Mouse (Mus musculus): ENCODE measurements around the gene Ddx52. TPM values are rescaled to one million over a fixed set of nuclear protein-coding genes. Genes with fewer than 3 reads are reported as not detected.

The Ddx52 gene
- polyA plus RNA-seq, 1 experiment from 2014 or later: 46.8 TPM

GRCm38 (mm10) chr11:83977810-83978209, 35.9 kb downstream of the Ddx52 start:
- Histone ChIP-seq H3K27ac (ENCODE audit: low read depth, low read length) (no peak overlapping the region), H3K36me3 (ENCODE audit: control insufficient read depth, insufficient read depth, low read length) (peaks cover 7% of the 10 kb centered on the region), H3K9me3 (ENCODE audit: control insufficient read depth, low read length) (no peaks in the 10 kb centered on the region), H3K27me3 (ENCODE audit: control insufficient read depth, insufficient read depth, low read length) (no peaks in the 10 kb centered on the region), H3K4me3 (ENCODE audit: low read depth, low read length) (no peak overlapping the region), H3K4me1 (replicated peaks; ENCODE audit: control insufficient read depth, insufficient read depth, low read length) (no peaks in the 10 kb centered on the region), H3K9ac (ENCODE audit: low read depth, low read length) (no peak overlapping the region), H3K4me2 (replicated peaks; ENCODE audit: low read depth, low read length) (no peak overlapping the region)
- DNase-seq (ENCODE audit: low spot score) (no peak), ATAC-seq (ENCODE audit: low FRiP score) (no peak)
- 90% methylated on average over 2 of the region's 2 CpGs for WGBS

DNA sequence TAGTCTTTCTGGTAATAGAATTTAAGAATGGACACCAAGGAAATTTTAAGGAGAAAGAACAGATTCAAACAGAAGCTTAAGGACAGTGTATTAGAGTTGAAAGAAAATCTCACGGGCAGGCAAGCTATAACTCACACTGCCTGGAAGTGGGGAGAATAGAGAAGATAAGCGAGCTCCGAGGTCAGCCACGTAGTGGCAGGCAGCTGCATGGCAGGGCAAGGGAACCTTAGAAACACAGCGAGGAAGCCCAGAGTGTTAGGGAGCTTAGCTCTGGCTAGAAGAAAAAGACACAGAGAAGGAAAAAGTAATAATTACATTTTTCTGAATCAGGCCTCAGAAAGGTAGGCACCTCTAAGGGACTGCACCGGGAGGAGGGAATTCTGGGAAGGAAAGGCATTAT, 38.1 kb downstream of the Ddx52 start:
- DNase-seq (ENCODE audit: low spot score) (no peak), ATAC-seq (ENCODE audit: low FRiP score) (no peak)
- Histone ChIP-seq H3K9ac (ENCODE audit: low read depth, low read length) (no peak overlapping the region), H3K36me3 (ENCODE audit: control insufficient read depth, insufficient read depth, low read length) (peaks cover 10% of the 10 kb centered on the region), H3K27ac (ENCODE audit: low read depth, low read length) (no peak overlapping the region), H3K27me3 (ENCODE audit: control insufficient read depth, insufficient read depth, low read length) (no peaks in the 10 kb centered on the region), H3K4me3 (ENCODE audit: low read depth, low read length) (no peak overlapping the region), H3K4me2 (replicated peaks; ENCODE audit: low read depth, low read length) (no peak overlapping the region), H3K4me1 (replicated peaks; ENCODE audit: control insufficient read depth, insufficient read depth, low read length) (no peaks in the 10 kb centered on the region), H3K9me3 (ENCODE audit: control insufficient read depth, low read length) (no peaks in the 10 kb centered on the region)
- 94% methylated on average over 6 of the region's 6 CpGs for WGBS

- H3K4me2 ChIP-seq (replicated peaks; ENCODE audit: low read depth, low read length): no peak overlapping the region
- no peaks in the 10 kb centered on the region for H3K27me3 ChIP-seq (ENCODE audit: control insufficient read depth, insufficient read depth, low read length)
- no peak for ATAC-seq (ENCODE audit: low FRiP score)
- H3K9ac ChIP-seq (ENCODE audit: low read depth, low read length): no peak overlapping the region
- 85% methylated on average over 10 of the region's 10 CpGs for WGBS
- H3K36me3 ChIP-seq (ENCODE audit: control insufficient read depth, insufficient read depth, low read length): peaks cover 10% of the 10 kb centered on the region
- H3K9me3 ChIP-seq (ENCODE audit: control insufficient read depth, low read length): no peaks in the 10 kb centered on the region
- H3K4me3 ChIP-seq (ENCODE audit: low read depth, low read length): no peak overlapping the region
- DNase-seq (ENCODE audit: low spot score): no peak
- no peaks in the 10 kb centered on the region for H3K4me1 ChIP-seq (replicated peaks; ENCODE audit: control insufficient read depth, insufficient read depth, low read length)
- H3K27ac ChIP-seq (ENCODE audit: low read depth, low read length): no peak overlapping the region
Observed at GRCm38 (mm10) chr11:83981338-83981737, 39.5 kb downstream of the Ddx52 start.

- DNase-seq (ENCODE audit: low spot score): no peak
- H3K27ac ChIP-seq (ENCODE audit: low read depth, low read length): no peak overlapping the region
- WGBS: 93% methylated on average over 4 of the region's 4 CpGs
- no peaks in the 10 kb centered on the region for H3K9me3 ChIP-seq (ENCODE audit: control insufficient read depth, low read length)
- H3K36me3 ChIP-seq (ENCODE audit: control insufficient read depth, insufficient read depth, low read length): peaks cover 2% of the 10 kb centered on the region; the same call in 1 of the 2 replicates
- H3K4me1 ChIP-seq (replicated peaks; ENCODE audit: control insufficient read depth, insufficient read depth, low read length): no peaks in the 10 kb centered on the region
- no peak overlapping the region for H3K4me2 ChIP-seq (replicated peaks; ENCODE audit: low read depth, low read length)
- no peaks in the 10 kb centered on the region for H3K27me3 ChIP-seq (ENCODE audit: control insufficient read depth, insufficient read depth, low read length)
- no peak overlapping the region for H3K4me3 ChIP-seq (ENCODE audit: low read depth, low read length)
- ATAC-seq (ENCODE audit: low FRiP score): no peak
- no peak overlapping the region for H3K9ac ChIP-seq (ENCODE audit: low read depth, low read length)
Observed at GRCm38 (mm10) chr11:83991701-83992100, 49.8 kb downstream of the Ddx52 start.

- Histone ChIP-seq H3K4me3 (ENCODE audit: low read depth, low read length) (no peak overlapping the region), H3K9ac (ENCODE audit: low read depth, low read length) (no peak overlapping the region), H3K27me3 (ENCODE audit: control insufficient read depth, insufficient read depth, low read length) (no peaks in the 10 kb centered on the region), H3K4me2 (replicated peaks; ENCODE audit: low read depth, low read length) (no peak overlapping the region), H3K27ac (ENCODE audit: low read depth, low read length) (no peak overlapping the region), H3K4me1 (replicated peaks; ENCODE audit: control insufficient read depth, insufficient read depth, low read length) (no peaks in the 10 kb centered on the region), H3K9me3 (ENCODE audit: control insufficient read depth, low read length) (no peaks in the 10 kb centered on the region), H3K36me3 (ENCODE audit: control insufficient read depth, insufficient read depth, low read length) (peaks cover 2% of the 10 kb centered on the region; the same call in 1 of the 2 replicates)
- ATAC-seq (ENCODE audit: low FRiP score) (no peak), DNase-seq (ENCODE audit: low spot score) (no peak)
- WGBS: 91% methylated on average over 2 of the region's 2 CpGs
Observed at GRCm38 (mm10) chr11:83993428-83993827, 51.6 kb downstream of the Ddx52 start.

GRCm38 (mm10) chr11:83994481-83994880, 52.6 kb downstream of the Ddx52 start:
- Histone ChIP-seq H3K4me3 (ENCODE audit: low read depth, low read length) (no peak overlapping the region), H3K4me1 (replicated peaks; ENCODE audit: control insufficient read depth, insufficient read depth, low read length) (no peaks in the 10 kb centered on the region), H3K4me2 (replicated peaks; ENCODE audit: low read depth, low read length) (no peak overlapping the region), H3K27me3 (ENCODE audit: control insufficient read depth, insufficient read depth, low read length) (no peaks in the 10 kb centered on the region), H3K9ac (ENCODE audit: low read depth, low read length) (no peak overlapping the region), H3K36me3 (ENCODE audit: control insufficient read depth, insufficient read depth, low read length) (peaks cover 2% of the 10 kb centered on the region; the same call in 1 of the 2 replicates), H3K27ac (ENCODE audit: low read depth, low read length) (no peak overlapping the region), H3K9me3 (ENCODE audit: control insufficient read depth, low read length) (no peaks in the 10 kb centered on the region)
- no peak for ATAC-seq (ENCODE audit: low FRiP score)
- 83% methylated on average over 3 of the region's 3 CpGs for WGBS
- DNase-seq (ENCODE audit: low spot score): no peak

DNA sequence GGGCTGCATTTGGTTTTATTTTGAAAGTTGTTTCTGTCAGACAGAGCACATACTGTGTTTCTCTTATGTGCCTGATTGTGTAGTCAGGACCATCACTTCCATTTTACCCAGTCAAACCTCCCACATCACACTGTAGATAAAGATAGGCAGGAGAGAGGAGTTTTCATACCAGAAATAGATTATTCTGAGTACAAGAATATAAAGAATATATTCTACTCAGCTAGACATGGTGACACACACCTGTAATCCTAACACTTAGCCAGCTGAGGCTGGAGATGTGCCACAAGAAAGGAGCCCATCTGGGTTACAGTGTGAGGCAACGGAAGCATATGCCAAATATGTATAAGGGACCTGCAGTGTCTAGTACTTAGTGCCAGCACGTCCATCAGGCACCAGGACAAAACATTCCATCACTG, 53.7 kb downstream of the Ddx52 start:
- H3K4me2 ChIP-seq (replicated peaks; ENCODE audit: low read depth, low read length): no peak overlapping the region
- no peak overlapping the region for H3K4me3 ChIP-seq (ENCODE audit: low read depth, low read length)
- H3K9me3 ChIP-seq (ENCODE audit: control insufficient read depth, low read length): no peaks in the 10 kb centered on the region
- ATAC-seq (ENCODE audit: low FRiP score) (no peak), DNase-seq (ENCODE audit: low spot score) (no peak)
- no peak overlapping the region for H3K9ac ChIP-seq (ENCODE audit: low read depth, low read length)
- H3K4me1 ChIP-seq (replicated peaks; ENCODE audit: control insufficient read depth, insufficient read depth, low read length): no peaks in the 10 kb centered on the region
- no peaks in the 10 kb centered on the region for H3K27me3 ChIP-seq (ENCODE audit: control insufficient read depth, insufficient read depth, low read length)
- 92% methylated on average over 2 of the region's 2 CpGs for WGBS
- no peak overlapping the region for H3K27ac ChIP-seq (ENCODE audit: low read depth, low read length)
- peaks cover 2% of the 10 kb centered on the region; the same call in 1 of the 2 replicates for H3K36me3 ChIP-seq (ENCODE audit: control insufficient read depth, insufficient read depth, low read length)

DNA sequence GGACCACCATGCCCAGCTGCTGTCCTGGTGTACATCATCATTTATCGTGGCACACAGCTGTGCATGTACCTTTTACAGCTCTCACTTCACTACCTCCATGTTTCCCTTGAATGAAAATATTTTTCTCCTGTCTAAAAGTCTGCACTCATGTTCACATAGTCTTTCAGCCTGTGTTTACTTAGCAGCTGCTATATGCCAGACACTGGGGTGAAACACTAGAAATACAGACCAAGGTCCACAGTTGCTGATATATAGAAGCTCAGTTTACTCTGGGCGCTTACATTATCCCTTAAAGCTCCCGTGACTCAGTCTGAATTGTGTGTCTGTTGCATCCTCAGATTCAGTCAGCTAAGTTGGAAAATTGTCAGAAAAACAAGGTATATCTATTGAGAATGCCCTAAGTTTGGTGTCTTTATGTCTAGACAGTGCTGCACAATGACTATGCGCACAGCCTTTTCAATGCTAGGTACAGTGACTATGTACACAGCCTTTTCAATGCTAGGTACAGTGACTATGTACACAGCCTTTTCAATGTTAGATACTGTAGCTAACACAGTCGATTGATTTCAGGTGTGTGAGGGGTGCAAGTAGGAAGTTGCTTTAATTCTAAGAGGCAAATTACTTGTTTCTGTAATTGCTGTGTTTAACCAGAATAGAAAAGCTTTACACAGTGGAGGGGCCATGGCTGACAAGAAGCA, 55.5 kb downstream of the Ddx52 start:
- H3K27ac ChIP-seq (ENCODE audit: low read depth, low read length): no peak overlapping the region
- ATAC-seq (ENCODE audit: low FRiP score) (no peak), DNase-seq (ENCODE audit: low spot score) (no peak)
- no peak overlapping the region for H3K4me3 ChIP-seq (ENCODE audit: low read depth, low read length)
- H3K9me3 ChIP-seq (ENCODE audit: control insufficient read depth, low read length): no peaks in the 10 kb centered on the region
- H3K4me1 ChIP-seq (replicated peaks; ENCODE audit: control insufficient read depth, insufficient read depth, low read length): no peaks in the 10 kb centered on the region
- peaks cover 2% of the 10 kb centered on the region; the same call in 1 of the 2 replicates for H3K36me3 ChIP-seq (ENCODE audit: control insufficient read depth, insufficient read depth, low read length)
- no peaks in the 10 kb centered on the region for H3K27me3 ChIP-seq (ENCODE audit: control insufficient read depth, insufficient read depth, low read length)
- no peak overlapping the region for H3K4me2 ChIP-seq (replicated peaks; ENCODE audit: low read depth, low read length)
- 93% methylated on average over 5 of the region's 5 CpGs for WGBS
- no peak overlapping the region for H3K9ac ChIP-seq (ENCODE audit: low read depth, low read length)

GRCm38 (mm10) chr11:83998993-83999392, 57.1 kb downstream of the Ddx52 start:
- Histone ChIP-seq H3K9ac (ENCODE audit: low read depth, low read length) (no peak overlapping the region), H3K27ac (ENCODE audit: low read depth, low read length) (no peak overlapping the region), H3K36me3 (ENCODE audit: control insufficient read depth, insufficient read depth, low read length) (peaks cover 4% of the 10 kb centered on the region; the same call in 1 of the 2 replicates), H3K27me3 (ENCODE audit: control insufficient read depth, insufficient read depth, low read length) (no peaks in the 10 kb centered on the region), H3K9me3 (ENCODE audit: control insufficient read depth, low read length) (no peaks in the 10 kb centered on the region), H3K4me1 (replicated peaks; ENCODE audit: control insufficient read depth, insufficient read depth, low read length) (no peaks in the 10 kb centered on the region), H3K4me2 (replicated peaks; ENCODE audit: low read depth, low read length) (no peak overlapping the region), H3K4me3 (ENCODE audit: low read depth, low read length) (no peak overlapping the region)
- no peak for DNase-seq (ENCODE audit: low spot score)
- WGBS: 93% methylated on average over 3 of the region's 3 CpGs
- ATAC-seq (ENCODE audit: low FRiP score): no peak

All from hindbrain, embryonic 11.5 days (tissue).